Mouse (Mus musculus): Measurements from ENCODE around the gene Rps12.
"Not testable (repeated sequence)": the region's sequence is repeated elsewhere in the genome, so short reads cannot be mapped to it uniquely, and the experiment has no call there.

Gene Rps12

DNA sequence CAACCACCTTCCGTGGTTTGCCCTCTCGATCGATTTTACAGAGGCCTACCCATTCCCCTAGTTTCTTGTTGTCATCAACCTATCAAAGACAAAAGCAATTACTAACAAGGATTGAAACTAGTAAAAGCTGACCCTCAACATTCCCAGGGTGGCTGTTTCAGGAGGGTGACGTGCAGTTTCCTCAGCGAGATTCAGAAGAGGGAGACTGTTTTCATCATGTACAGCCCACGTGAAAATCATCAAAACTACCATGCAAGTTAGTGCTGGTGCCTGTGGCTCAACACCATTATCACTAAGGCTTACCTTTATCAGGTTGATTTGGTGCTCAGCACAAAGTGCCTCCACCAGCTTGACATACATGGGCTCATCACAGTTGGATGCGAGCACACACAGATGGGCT lies 1.5 kb downstream of the Rps12 start:
- DNase-seq (ENCODE audit: low read depth): not testable (repeated sequence)

DNA sequence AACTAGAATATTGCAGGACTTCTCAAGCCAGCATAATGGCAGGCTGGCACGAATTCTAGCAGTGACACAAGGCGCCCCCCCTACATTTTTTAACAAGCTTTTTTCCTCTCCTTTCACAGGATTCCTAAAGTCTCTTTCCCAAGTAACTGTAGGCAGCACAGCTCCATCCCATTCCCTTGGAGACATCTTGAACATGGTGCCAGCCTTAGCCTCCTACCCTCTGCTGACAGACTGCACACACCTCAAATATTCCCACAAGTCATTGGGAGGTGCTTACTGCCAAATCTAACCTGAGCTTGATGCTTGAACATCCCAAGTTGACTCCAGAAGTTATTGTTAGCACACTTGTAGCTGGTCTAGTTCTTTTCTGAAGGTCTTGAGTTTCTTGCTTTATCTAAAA lies 3.0 kb downstream of the Rps12 start:
- DNase-seq (ENCODE audit: low read depth): no peak

DNA sequence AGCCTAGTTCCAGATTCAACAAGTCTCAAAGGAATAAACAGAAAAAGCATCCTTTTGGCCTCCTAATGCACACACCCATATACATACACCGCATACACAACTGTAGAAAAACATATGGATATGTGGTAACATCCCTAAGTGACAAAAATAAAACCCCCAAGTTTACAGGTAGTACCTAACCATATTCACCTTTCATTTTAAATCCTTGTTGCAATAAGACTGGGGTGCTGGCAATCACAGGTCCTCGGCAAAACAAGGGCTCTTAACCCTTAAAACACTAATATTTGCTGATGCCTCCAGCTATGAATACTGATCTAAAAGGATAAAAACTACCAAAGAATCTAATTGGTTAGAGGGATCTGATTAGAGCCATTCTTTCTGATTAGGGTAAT lies 3.6 kb downstream of the Rps12 start:
- no peak for DNase-seq (ENCODE audit: low read depth)

DNA sequence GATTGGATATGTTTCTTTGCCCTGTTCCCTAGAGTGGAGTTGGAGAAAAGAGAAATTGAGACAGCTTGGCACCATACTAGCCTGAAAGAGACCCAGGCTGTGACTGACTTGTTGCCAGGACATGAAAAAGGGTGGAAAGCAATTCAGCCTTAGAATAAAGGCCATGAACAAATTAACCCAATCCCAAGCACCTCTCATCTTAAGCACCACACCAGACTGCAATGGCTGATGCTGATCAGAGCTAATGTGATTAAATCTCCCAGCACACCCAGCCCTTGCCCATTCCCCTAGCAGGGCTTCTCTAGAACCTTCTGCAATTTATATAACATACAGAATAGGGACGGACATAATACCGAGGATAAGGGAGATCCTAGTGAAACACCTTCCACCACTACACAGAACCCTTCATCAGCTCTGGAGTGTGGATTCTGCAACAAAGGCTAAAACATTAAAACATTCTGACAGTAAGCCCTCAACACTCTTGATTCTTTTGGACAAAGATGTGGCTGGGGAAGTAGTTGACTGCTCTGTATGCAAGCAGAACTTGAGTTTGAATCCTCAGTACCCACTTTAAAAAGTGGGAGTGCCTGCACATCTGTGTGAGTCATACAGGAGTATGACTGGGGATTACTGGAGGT lies 4.1 kb downstream of the Rps12 start:
- no peak for DNase-seq (ENCODE audit: low read depth)

DNA sequence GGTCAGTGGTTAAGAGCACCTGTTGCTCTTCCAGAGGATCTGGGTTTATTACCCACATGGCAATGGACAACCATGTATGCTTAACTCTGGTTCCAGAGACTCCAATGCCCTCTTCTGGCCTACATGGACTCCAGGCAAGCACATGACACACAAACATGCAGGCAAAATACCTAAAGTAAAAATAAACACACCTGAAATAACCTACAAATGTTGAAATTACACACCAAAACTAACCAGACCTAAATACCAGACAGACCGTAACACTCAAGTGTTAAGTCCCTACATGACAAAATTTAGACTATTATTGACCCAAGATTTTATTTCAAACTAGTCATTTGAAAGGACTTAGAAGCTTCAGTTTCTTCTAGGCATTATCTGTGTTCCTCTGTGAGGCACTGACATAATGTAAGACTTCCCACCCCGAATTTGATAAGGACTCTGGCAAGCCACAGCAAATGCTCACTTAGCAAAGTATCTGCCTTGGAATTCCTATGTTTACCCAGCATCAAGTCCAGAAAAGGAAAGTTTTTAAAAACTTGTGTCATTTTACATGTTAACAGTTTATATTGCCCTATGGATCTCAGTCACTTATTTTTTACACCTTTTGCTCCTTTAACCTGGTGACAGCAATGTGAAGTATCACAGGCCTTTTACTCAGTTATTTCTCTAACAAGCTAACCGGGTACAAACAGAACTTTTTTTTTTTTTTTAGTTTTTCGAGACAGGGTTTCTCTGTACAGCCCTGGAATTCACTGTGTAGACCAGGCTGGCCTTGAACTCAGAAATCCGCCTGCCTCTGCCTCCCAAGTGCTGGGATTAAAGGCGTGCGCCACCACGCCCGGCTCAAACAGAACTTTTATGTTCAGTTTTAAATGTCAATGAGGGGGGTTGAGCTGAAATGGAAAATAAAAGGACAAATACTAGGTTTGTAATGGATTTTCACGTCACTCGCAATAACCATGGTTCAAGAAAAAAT lies 5.0 kb downstream of the Rps12 start:
- DNase-seq (ENCODE audit: low read depth): no peak

DNA sequence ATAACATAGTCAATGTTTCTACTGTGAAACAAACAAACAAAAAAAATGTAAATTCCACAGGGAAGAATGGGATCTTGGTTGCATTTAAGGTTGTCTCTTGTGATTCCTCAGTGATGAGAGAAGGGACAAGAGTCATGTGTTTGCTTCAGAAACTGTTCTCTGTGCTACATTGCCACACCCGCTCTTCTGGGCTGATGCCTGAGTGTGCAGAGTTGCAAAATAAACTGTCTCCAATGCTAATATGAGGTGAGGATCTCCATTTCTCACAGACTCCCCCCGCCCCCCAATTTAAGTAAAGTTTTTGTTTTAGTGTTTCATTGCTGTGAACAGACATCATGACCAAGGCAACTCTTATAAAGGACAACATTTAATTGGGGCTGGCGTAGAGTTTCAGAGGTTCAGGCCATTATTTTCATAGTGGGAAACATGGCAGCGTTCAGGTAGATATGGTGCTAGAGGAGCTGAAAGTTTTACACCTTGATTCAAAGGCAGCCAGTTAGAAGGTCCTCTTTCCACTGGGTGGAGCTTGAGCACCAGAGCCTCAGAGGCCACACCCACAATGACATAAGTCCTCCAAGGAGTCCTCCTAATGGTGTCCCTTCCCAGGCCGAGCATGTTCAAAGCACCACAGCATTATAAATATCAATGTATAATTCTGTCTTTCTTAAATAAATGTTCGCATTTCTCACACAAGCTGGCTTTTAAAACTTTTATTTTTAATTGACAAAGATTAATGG lies 6.4 kb downstream of the Rps12 start:
- no peak for DNase-seq (ENCODE audit: low read depth)

DNA sequence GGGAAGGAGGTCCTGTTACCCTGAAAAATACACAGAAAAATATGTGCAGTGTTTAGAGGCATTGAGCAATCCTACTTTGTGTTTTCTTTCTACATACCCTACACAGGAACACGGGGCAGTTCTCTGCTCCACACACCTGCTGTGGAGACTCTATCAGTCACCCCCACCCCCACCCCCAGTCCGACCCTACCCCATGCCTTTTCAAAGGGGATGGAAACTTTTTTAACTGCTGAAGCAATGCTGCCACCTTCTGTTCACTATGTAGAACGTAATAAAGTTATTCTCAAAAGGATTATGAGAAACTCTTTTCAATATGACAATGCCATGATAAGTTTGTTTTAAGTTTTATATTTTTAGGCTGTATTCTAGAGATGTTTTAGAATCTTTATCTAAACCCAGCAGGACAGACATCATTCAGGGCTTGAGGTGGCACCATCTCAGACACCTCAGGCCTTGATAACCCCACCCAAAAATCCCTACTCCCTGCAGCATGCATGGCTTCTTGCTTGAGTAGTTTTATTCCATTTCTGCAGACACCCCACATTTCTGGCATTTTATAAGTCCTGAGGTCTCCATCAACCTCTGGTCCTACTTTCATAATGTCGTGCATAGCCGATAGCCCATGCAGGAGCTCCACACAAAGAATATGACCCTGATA lies 9.7 kb downstream of the Rps12 start:
- DNase-seq (ENCODE audit: low read depth): no peak

DNA sequence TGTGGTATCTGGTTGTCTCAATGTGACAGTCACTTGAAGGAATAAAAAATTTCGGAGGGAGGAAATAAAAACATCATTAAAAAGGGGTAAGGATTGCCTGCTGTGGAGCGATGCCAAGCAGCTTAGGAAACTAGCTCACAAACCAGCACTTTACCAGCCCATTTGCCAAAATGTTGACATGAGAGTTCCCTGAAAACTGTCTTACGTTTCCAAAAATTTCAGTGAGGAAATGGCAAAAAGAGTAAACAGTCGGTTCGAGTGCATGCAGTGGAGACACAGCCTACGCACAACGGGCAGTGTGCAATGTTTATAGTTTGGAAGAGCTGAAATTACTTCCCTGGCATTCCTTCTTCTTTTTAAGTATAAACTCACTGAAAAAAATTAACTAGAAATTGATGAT lies 32.9 kb downstream of the Rps12 start:
- peak; percentile 42 for DNase-seq (ENCODE audit: low read depth)
